In genomic region chr9:107483714-107484113, GRCm38 (mm10) we compare ENCODE assay signal across 24 mouse cellular contexts. TPM values are rescaled to one million over a fixed set of nuclear protein-coding genes. Genes with fewer than 3 reads are reported as not detected.
DNase-seq lines count a peak whose midpoint lies in the region; ATAC-seq lines count a peak whose summit lies in the region.
"Had no signal": no experiment of that assay in that cellular context is flagged by ENCODE, and none has a peak within 500 bp of the region (broad histone marks: within the 10 kb centered on the region; RNA-seq: fewer than 3 reads in every experiment).

No protein-coding gene starts in this region.

- DNase-seq in cerebellum, adult 9-11 months = peak; percentile 63
- DNase-seq in hindbrain, embryonic 11.5 days (ENCODE audit: low spot score) = no peak
- DNase-seq in hindbrain, embryonic 10.5 days (ENCODE audit: low spot score) = no peak
- DNase-seq in neural tube, embryonic 10.5 days (ENCODE audit: extremely low spot score, low spot score) = no peak
- DNase-seq: adrenal gland, adult 8-10 months; gastrocnemius, postnatal 36 days; heart, adult 18-20 months; heart, postnatal 4 days; kidney, adult 2 months; spleen, adult 18-20 months; thymus, postnatal 14 days had no signal

- WGBS in hindbrain, embryonic 11.5 days = 94% methylated on average over 5 of the region's 5 CpGs
- WGBS in hindbrain, embryonic 10.5 days = 90% methylated on average over 5 of the region's 5 CpGs
- 90% methylated on average over 5 of the region's 5 CpGs for WGBS in neural tube, embryonic 12.5 days
- WGBS in neural tube, embryonic 15.5 days = 92% methylated on average over 5 of the region's 5 CpGs
- 91% methylated on average over 5 of the region's 5 CpGs for WGBS in kidney, embryonic 15.5 days

- H3K4me3 ChIP-seq in hindbrain, embryonic 11.5 days (ENCODE audit: low read depth, low read length) = no peak overlapping the region
- H3K4me3 ChIP-seq in hindbrain, embryonic 10.5 days = no peak overlapping the region
- no peak overlapping the region for H3K4me3 ChIP-seq in neural tube, embryonic 12.5 days
- no peak overlapping the region for H3K4me3 ChIP-seq in neural tube, embryonic 15.5 days (replicated peaks)
- no peak overlapping the region for H3K4me3 ChIP-seq in kidney, embryonic 15.5 days (replicated peaks)
- H3K4me3 ChIP-seq: gastrocnemius, adult 2 months; limb, embryonic 13.5 days; lung, embryonic 15.5 days; midbrain, embryonic 12.5 days; myocyte had no signal

- no peaks in the 10 kb centered on the region for H3K27me3 ChIP-seq in hindbrain, embryonic 11.5 days (ENCODE audit: control insufficient read depth, insufficient read depth, low read length)
- H3K27me3 ChIP-seq in hindbrain, embryonic 10.5 days (ENCODE audit: insufficient read depth, poor library complexity, severe bottlenecking) = peaks cover 22% of the 10 kb centered on the region; the same call in 1 of the 2 replicates
- H3K27me3 ChIP-seq in neural tube, embryonic 12.5 days (replicated peaks) = no peaks in the 10 kb centered on the region
- no peaks in the 10 kb centered on the region for H3K27me3 ChIP-seq in neural tube, embryonic 15.5 days (replicated peaks)
- H3K27me3 ChIP-seq in kidney, embryonic 15.5 days = peaks cover 26% of the 10 kb centered on the region

- no peaks in the 10 kb centered on the region for H3K36me3 ChIP-seq in hindbrain, embryonic 11.5 days (ENCODE audit: control insufficient read depth, insufficient read depth, low read length)
- H3K36me3 ChIP-seq in hindbrain, embryonic 10.5 days = no peaks in the 10 kb centered on the region
- no peaks in the 10 kb centered on the region for H3K36me3 ChIP-seq in neural tube, embryonic 12.5 days
- H3K36me3 ChIP-seq in neural tube, embryonic 15.5 days = no peaks in the 10 kb centered on the region
- no peaks in the 10 kb centered on the region for H3K36me3 ChIP-seq in kidney, embryonic 15.5 days
- H3K36me3 ChIP-seq: G1E; limb, embryonic 13.5 days; lung, embryonic 15.5 days; midbrain, embryonic 12.5 days had no signal

- ATAC-seq in cerebellum, adult (ENCODE audit: insufficient number of reproducible peaks, low FRiP score, low TSS enrichment) = no peak
- no peak for ATAC-seq in hindbrain, embryonic 11.5 days (ENCODE audit: low FRiP score)
- ATAC-seq in neural tube, embryonic 12.5 days (ENCODE audit: low FRiP score, low read depth) = no peak
- no peak for ATAC-seq in neural tube, embryonic 15.5 days (ENCODE audit: low FRiP score)
- no peak for ATAC-seq in kidney, embryonic 15.5 days (replicated peaks; ENCODE audit: low FRiP score)

- H3K4me2 ChIP-seq in hindbrain, embryonic 11.5 days (replicated peaks; ENCODE audit: low read depth, low read length) = no peak overlapping the region
- no peak overlapping the region for H3K4me2 ChIP-seq in neural tube, embryonic 12.5 days (replicated peaks)
- H3K4me2 ChIP-seq in neural tube, embryonic 15.5 days = no peak overlapping the region
- no peak overlapping the region for H3K4me2 ChIP-seq in kidney, embryonic 15.5 days
- H3K4me2 ChIP-seq: heart, embryonic 11.5 days; limb, embryonic 13.5 days; liver, embryonic 11.5 days; lung, embryonic 15.5 days; midbrain, embryonic 12.5 days had no signal

- H3K4me1 ChIP-seq in hindbrain, embryonic 11.5 days (replicated peaks; ENCODE audit: control insufficient read depth, insufficient read depth, low read length) = peaks cover 22% of the 10 kb centered on the region; the same call in 1 of the 2 replicates
- H3K4me1 ChIP-seq in hindbrain, embryonic 10.5 days (replicated peaks) = peaks cover 74% of the 10 kb centered on the region
- peaks cover 62% of the 10 kb centered on the region for H3K4me1 ChIP-seq in neural tube, embryonic 12.5 days
- H3K4me1 ChIP-seq in neural tube, embryonic 15.5 days = peaks cover 69% of the 10 kb centered on the region
- H3K4me1 ChIP-seq in kidney, embryonic 15.5 days = peaks cover 19% of the 10 kb centered on the region
- H3K4me1 ChIP-seq: lung, embryonic 15.5 days had no signal

- H3K9ac ChIP-seq in hindbrain, embryonic 11.5 days (ENCODE audit: low read depth, low read length) = no peak overlapping the region
- H3K9ac ChIP-seq in neural tube, embryonic 12.5 days = no peak overlapping the region
- no peak overlapping the region for H3K9ac ChIP-seq in neural tube, embryonic 15.5 days (replicated peaks)
- H3K9ac ChIP-seq in kidney, embryonic 15.5 days = no peak overlapping the region
- H3K9ac ChIP-seq: limb, embryonic 13.5 days; lung, embryonic 15.5 days; midbrain, embryonic 12.5 days had no signal

- no peaks in the 10 kb centered on the region for H3K9me3 ChIP-seq in hindbrain, embryonic 11.5 days (ENCODE audit: control insufficient read depth, low read length)
- no peaks in the 10 kb centered on the region for H3K9me3 ChIP-seq in hindbrain, embryonic 10.5 days
- no peaks in the 10 kb centered on the region for H3K9me3 ChIP-seq in neural tube, embryonic 12.5 days
- H3K9me3 ChIP-seq in neural tube, embryonic 15.5 days (replicated peaks) = no peaks in the 10 kb centered on the region
- H3K9me3 ChIP-seq in kidney, embryonic 15.5 days (replicated peaks) = no peaks in the 10 kb centered on the region
- H3K9me3 ChIP-seq: G1E; limb, embryonic 13.5 days; lung, embryonic 15.5 days; midbrain, embryonic 12.5 days had no signal

- H3K27ac ChIP-seq in hindbrain, embryonic 11.5 days (ENCODE audit: low read depth, low read length) = peak overlapping the region; percentile 82; the same call in 1 of the 2 replicates
- H3K27ac ChIP-seq in hindbrain, embryonic 10.5 days = no peak overlapping the region
- peak overlapping the region; percentile 50; the same call in 1 of the 2 replicates for H3K27ac ChIP-seq in neural tube, embryonic 12.5 days
- peak overlapping the region; percentile 78; the same call in 1 of the 2 replicates for H3K27ac ChIP-seq in neural tube, embryonic 15.5 days (replicated peaks)
- no peak overlapping the region for H3K27ac ChIP-seq in kidney, embryonic 15.5 days
- H3K27ac ChIP-seq: gastrocnemius, adult 2 months; kidney, postnatal 0 days; limb, embryonic 13.5 days; lung, embryonic 15.5 days had no signal

RNA-seq across cellular contexts. Expression of gene Tmem115, which starts 50.0 kb away (rescaled TPM):
- polyA plus RNA-seq in hindbrain, embryonic 11.5 days (2014; fragmentation: Nextera tagmentation; extraction: Ambion mirVana) = 38.8 and 46.5 TPM in 2 replicates
- 36.5 and 44.8 TPM in 2 replicates for polyA plus RNA-seq in hindbrain, embryonic 10.5 days (2016; fragmentation: Nextera tagmentation; extraction: Ambion mirVana)
- 46.7 and 48.4 TPM in 2 replicates for polyA plus RNA-seq in neural tube, embryonic 12.5 days (2016; fragmentation: Nextera tagmentation; extraction: Ambion mirVana)
- 45.7 and 46.1 TPM in 2 replicates for polyA plus RNA-seq in neural tube, embryonic 15.5 days (2015; fragmentation: Nextera tagmentation; extraction: Ambion mirVana)
- polyA plus RNA-seq in kidney, embryonic 15.5 days (2015; fragmentation: Nextera tagmentation; extraction: Ambion mirVana) = 45.0 and 49.4 TPM in 2 replicates

RNA-seq across cellular contexts. Expression of gene Cyb561d2, which starts 58.3 kb away (rescaled TPM):
- 19.6 and 21.2 TPM in 2 replicates for polyA plus RNA-seq in hindbrain, embryonic 11.5 days (2014; fragmentation: Nextera tagmentation; extraction: Ambion mirVana)
- polyA plus RNA-seq in hindbrain, embryonic 10.5 days (2016; fragmentation: Nextera tagmentation; extraction: Ambion mirVana) = 25.1 and 25.9 TPM in 2 replicates
- 24.2 and 25.4 TPM in 2 replicates for polyA plus RNA-seq in neural tube, embryonic 12.5 days (2016; fragmentation: Nextera tagmentation; extraction: Ambion mirVana)
- polyA plus RNA-seq in neural tube, embryonic 15.5 days (2015; fragmentation: Nextera tagmentation; extraction: Ambion mirVana) = 46.9 and 53.9 TPM in 2 replicates
- polyA plus RNA-seq in kidney, embryonic 15.5 days (2015; fragmentation: Nextera tagmentation; extraction: Ambion mirVana) = 31.5 and 33.9 TPM in 2 replicates

RNA-seq across cellular contexts. Expression of gene Nprl2, which starts 58.3 kb away (rescaled TPM):
- polyA plus RNA-seq in hindbrain, embryonic 11.5 days (2014; fragmentation: Nextera tagmentation; extraction: Ambion mirVana) = 46.2 and 46.5 TPM in 2 replicates
- polyA plus RNA-seq in hindbrain, embryonic 10.5 days (2016; fragmentation: Nextera tagmentation; extraction: Ambion mirVana) = 39.2 and 45.7 TPM in 2 replicates
- 52.6 and 55.2 TPM in 2 replicates for polyA plus RNA-seq in neural tube, embryonic 12.5 days (2016; fragmentation: Nextera tagmentation; extraction: Ambion mirVana)
- 67.5 and 77.9 TPM in 2 replicates for polyA plus RNA-seq in neural tube, embryonic 15.5 days (2015; fragmentation: Nextera tagmentation; extraction: Ambion mirVana)
- polyA plus RNA-seq in kidney, embryonic 15.5 days (2015; fragmentation: Nextera tagmentation; extraction: Ambion mirVana) = 44.4 and 46.8 TPM in 2 replicates

Comparison
In these comparisons a context has a peak if more than half of its experiments do, and no peak if none do; other contexts are left out.
1. H3K27ac ChIP-seq: peak in hindbrain, embryonic 11.5 days (single experiment), neural tube, embryonic 12.5 days (single experiment) and neural tube, embryonic 15.5 days (single experiment); none in hindbrain, embryonic 10.5 days (single experiment) and kidney, embryonic 15.5 days (single experiment).